Mouse (Mus musculus) left cerebral cortex, adult 18-20 months (tissue): ENCODE results near the gene Ankrd39. TPM values are rescaled to one million over a fixed set of nuclear protein-coding genes. Genes with fewer than 3 reads are reported as not detected.
A peak's percentile ranks its signal among the peaks of the same experiment; 100 is the strongest.

Experiments
- DNase-seq, 2 experiments: peaks; one replicate each; pipeline ENCODE4 v3.0.0; 2021 to 2022; ENCODE audit warnings: low spot score in 2 of 2, mixed read lengths in 1 of 2
- total RNA-seq, 2 experiments: library from RNA; stranded (reverse); gene quantifications; 2 replicates each; pipeline ENCODE4 v1.2.3; 2021

Gene Ankrd39
- total RNA-seq, 2 experiments from 2014 or later, result 11.5 to 11.9 TPM

- no peak for DNase-seq
Measured at GRCm38 (mm10) chr1:36533546-36533945, 13.7 kb downstream of the Ankrd39 start.

DNA sequence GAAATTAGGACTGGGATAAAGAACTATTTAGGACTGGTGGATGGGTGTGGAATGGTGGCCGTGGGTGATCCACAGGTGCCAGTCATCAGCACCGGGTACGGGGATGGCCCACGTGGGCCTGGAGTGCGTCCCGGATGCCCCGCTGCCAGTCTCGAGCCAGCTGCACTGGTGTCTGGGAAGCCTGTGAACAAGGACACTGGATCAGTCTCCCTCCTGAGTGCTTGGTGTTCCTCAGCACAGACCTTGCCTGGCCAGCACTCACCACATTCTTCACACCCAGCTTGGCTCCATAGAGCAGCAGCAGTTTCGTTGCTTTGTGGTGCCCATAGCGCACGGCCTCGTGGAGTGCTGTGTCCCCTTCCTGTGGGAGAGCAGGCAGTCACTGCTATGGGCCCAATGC is 15.8 kb downstream of the Ankrd39 start:
- DNase-seq, result no peak

- DNase-seq, result no peak
Measured at GRCm38 (mm10) chr1:36530962-36531361, 16.3 kb downstream of the Ankrd39 start.

DNA sequence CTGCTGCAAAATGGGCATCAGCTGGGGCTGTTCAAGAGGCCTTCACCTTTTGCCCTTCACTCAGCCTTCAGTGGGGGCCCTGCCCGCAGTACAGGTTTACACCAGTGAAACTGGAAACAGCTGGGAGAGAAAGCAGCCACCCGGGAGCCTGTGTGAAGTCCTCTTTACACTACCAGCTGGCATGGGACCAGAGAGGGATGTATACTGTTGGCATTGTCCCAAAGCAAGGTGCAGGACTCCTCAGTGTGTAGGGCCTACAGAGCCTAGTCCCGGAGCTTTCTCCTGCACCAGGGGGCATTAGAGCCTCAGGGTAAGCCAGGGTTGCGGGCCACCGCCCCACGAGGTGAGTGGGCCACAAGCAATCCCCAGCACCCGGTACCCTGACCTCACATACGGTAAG is 16.8 kb downstream of the Ankrd39 start:
- no peak for DNase-seq

GRCm38 (mm10) chr1:36529875-36530274 is 17.4 kb downstream of the Ankrd39 start:
- no peak for DNase-seq

DNA sequence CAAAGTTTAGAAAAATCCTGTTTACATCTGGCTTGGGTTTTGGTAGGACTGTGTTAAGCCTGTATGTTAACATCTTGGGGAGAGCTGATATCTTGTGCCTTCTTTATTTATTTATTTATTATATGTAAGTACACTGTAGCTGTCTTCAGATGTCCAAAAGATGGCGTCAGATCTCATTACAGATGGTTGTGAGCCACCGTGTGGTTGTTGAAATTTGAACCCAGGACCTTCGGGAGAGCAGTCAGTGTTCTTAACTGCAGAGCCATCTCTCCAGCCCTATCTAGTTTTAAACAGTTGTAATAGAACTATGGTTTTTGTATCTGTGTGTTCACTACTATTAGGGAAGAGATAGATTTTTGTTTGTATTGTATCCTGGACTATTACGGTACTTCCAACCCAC is 18.0 kb downstream of the Ankrd39 start:
- no peak for DNase-seq

- DNase-seq, result no peak
Measured at GRCm38 (mm10) chr1:36528351-36528750, 18.9 kb downstream of the Ankrd39 start.

DNA sequence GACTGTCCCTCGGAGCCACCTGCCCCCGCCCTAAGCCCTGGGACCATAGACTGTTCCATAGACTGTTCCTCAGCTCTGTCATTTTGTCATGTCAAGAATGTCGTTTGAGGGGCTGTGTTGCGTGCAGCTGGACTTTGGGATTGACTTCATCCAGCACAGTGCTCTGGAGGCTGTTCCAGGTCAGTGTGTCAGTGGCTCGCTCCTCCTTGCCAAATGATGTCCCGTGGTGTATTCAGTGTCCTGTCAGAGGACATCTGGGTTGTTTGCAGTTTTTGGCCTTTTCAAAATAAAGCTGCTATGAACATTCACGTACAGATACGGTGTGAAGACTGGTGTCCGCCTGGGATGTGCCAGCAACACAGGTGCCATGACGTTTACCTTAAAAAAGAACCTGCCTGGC is 20.3 kb downstream of the Ankrd39 start:
- DNase-seq, result no peak

DNA sequence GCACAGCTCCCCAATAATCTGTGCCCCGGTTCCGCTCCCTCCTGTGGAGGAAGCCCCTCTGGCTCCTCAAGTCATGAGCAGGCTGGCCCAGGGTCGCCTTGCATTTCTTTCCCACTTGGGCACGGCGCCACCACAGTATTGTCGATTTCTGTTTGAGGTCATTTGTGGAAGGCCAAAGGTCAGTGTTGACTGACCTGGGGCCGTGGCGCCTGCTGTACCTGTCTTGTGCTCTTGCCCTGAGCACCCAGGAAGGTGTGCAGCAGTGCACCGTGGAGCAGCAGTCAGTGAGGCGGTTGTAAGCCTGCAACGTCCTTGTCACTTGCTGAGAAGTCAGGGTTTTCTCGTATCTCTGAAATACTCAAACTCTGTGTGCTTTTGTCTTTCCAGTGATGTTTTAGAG is 21.5 kb downstream of the Ankrd39 start:
- DNase-seq, result no peak

DNA sequence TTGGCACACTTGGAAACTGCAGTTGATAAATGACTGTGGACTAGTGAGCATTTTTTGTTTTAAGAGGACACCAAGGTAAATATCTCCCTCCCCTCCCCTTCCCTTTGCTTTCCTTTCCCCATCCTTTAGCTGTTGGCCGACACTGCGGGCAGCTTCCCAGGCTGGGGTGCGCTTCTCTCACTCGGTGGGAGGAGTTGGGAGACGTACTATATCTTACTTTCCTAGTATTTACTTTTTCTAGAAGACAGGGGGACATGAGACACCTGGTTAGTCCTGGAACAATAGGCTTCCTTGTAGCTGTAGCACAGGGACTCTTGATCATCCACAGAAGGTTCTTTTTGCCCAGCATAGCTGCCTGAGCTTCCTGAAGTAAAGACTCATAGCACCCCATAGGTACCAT is 23.2 kb downstream of the Ankrd39 start:
- no peak for DNase-seq

GRCm38 (mm10) chr1:36523332-36524013 is 23.8 kb downstream of the Ankrd39 start:
- DNase-seq, result no peak

GRCm38 (mm10) chr1:36522210-36522609 is 25.0 kb downstream of the Ankrd39 start:
- no peak for DNase-seq

GRCm38 (mm10) chr1:36519626-36520025 is 27.6 kb downstream of the Ankrd39 start:
- no peak for DNase-seq

GRCm38 (mm10) chr1:36518259-36518658 is 29.0 kb downstream of the Ankrd39 start:
- DNase-seq, result no peak

GRCm38 (mm10) chr1:36513718-36514117 is 33.5 kb downstream of the Ankrd39 start:
- DNase-seq, result no peak

DNA sequence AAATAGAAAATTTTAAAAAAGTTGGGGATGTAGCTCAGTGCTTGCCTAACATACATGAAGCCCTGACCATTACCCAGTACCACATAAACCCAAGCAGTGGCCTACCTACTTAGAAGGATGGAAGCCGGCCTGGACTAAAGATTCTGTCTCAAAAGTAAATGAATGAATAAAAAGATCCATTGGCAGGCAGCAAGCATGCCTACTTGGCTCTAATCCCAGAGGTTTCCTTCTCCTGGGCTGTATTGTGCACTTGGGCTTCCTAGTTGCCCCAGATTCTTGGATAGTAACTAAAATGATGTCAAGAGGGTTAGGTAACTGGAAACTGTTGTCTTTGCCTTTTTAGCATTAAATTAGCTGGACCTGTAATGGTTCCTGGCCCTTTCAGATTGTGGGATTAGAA is 33.9 kb downstream of the Ankrd39 start:
- no peak for DNase-seq

DNA sequence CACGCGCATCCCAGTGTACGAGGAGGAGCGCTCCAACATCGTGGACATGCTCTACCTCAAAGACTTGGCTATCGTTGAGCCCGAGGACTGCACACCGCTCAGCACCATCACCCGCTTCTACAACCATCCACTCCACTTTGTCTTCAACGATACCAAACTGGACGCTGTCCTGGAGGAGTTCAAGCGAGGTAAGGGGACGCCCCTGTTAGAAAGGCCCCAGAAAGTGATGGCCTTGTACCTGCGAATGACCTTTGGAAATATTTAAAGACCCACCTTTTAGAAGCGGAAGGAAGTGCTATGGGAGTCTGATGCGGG is 34.3 kb downstream of the Ankrd39 start:
- DNase-seq, result no peak

GRCm38 (mm10) chr1:36512089-36512965 is 34.9 kb downstream of the Ankrd39 start:
- DNase-seq, result peak; percentile 31 to 69

- peak; percentile 100 for DNase-seq
Measured at GRCm38 (mm10) chr1:36511289-36512021, 35.8 kb downstream of the Ankrd39 start, which contains the start of gene Cnnm3. TSS of gene Cnnm3 (plus strand) at chr1:36511867.

GRCm38 (mm10) chr1:36508238-36508637 is 39.0 kb downstream of the Ankrd39 start:
- DNase-seq, result no peak

DNA sequence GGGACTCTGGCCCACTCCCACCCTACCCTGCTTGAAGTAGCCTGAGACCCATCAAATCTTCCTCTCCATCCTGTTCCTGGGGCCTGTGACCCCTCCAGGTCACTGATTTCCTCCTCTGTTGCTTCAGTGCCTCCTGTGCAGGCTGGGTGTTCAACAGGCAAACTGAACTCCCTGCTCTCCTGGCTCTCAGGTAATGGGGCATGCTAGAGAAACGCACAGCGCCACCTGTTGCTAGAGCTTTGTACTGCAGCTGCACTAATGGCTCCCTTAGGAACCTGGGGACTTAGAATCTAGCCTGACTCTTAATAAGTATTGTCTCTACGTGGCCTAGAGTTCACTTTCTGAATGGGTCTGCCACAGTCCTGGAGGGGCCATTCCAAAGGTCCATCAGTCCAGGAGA is 46.0 kb downstream of the Ankrd39 start:
- DNase-seq, result peak; percentile 53 to 87

- DNase-seq, result no peak
Measured at GRCm38 (mm10) chr1:36497312-36497711, 49.9 kb downstream of the Ankrd39 start.
